In genomic region chr17:63499636-63500155, GRCm38 (mm10) we compare ENCODE assay signal across 8 mouse cellular contexts. TPM values are rescaled to one million over a fixed set of nuclear protein-coding genes. Genes with fewer than 3 reads are reported as not detected.
DNase-seq lines count a peak whose midpoint lies in the region; ATAC-seq and TF ChIP-seq lines count a peak whose summit lies in the region.

TSS of gene Fbxl17 (minus strand) at chr17:63500017.

- peaks cover 19% of the 10 kb centered on the region for H3K79me3 ChIP-seq in C2C12 (ENCODE audit: low read depth)

- peak; percentile 70 for ATAC-seq in embryonic facial prominence, embryonic 15.5 days (ENCODE audit: insufficient number of reproducible peaks, low FRiP score, low TSS enrichment, low read depth)
- peak; percentile 65 for ATAC-seq in heart, embryonic 12.5 days (ENCODE audit: insufficient number of reproducible peaks, low FRiP score)
- peak; percentile 77 for ATAC-seq in kidney, embryonic 16.5 days (ENCODE audit: low FRiP score, low TSS enrichment)
- peak; percentile 72 for ATAC-seq in liver, embryonic 12.5 days

- DNase-seq in adrenal gland, postnatal 4 days (ENCODE audit: low spot score in 2 of 2), result peak; percentile 27 to 39
- DNase-seq in naive thymus-derived CD4-positive, alpha-beta T cell, adult 2 months (ENCODE audit: low read depth), result peak; percentile 77
- DNase-seq in splenic B cell, adult 2 months (ENCODE audit: low read depth, low spot score), result peak; percentile 62

- peaks cover 31% of the 10 kb centered on the region for H3K4me1 ChIP-seq in embryonic facial prominence, embryonic 15.5 days
- H3K4me1 ChIP-seq in heart, embryonic 12.5 days (replicated peaks), result peaks cover 26% of the 10 kb centered on the region
- H3K4me1 ChIP-seq in kidney, embryonic 16.5 days (ENCODE audit: insufficient read depth, low read length), result peaks cover 26% of the 10 kb centered on the region
- H3K4me1 ChIP-seq in liver, embryonic 12.5 days, result peaks cover 44% of the 10 kb centered on the region

- no peak for TF ChIP-seq CTCF in C2C12 (IDR thresholded peaks at IDR 0.05; ENCODE audit: control insufficient read depth, insufficient read depth, insufficient read length)

- H3ac ChIP-seq in C2C12 (ENCODE audit: control insufficient read depth, insufficient read length, low read depth), result peak within 1 kb of the TSS; percentile 97

- peak within 1 kb of the TSS; percentile 59 for H3K4me3 ChIP-seq in C2C12 (ENCODE audit: insufficient read depth, poor library complexity, severe bottlenecking)
- peak within 1 kb of the TSS; percentile 69 for H3K4me3 ChIP-seq in embryonic facial prominence, embryonic 15.5 days (replicated peaks)
- peak within 1 kb of the TSS; percentile 90 for H3K4me3 ChIP-seq in heart, embryonic 12.5 days
- peak within 1 kb of the TSS; percentile 83 for H3K4me3 ChIP-seq in kidney, embryonic 16.5 days (ENCODE audit: low read length)
- peak within 1 kb of the TSS; percentile 93 for H3K4me3 ChIP-seq in liver, embryonic 12.5 days

- no peaks in the 10 kb centered on the region for H3K9me3 ChIP-seq in embryonic facial prominence, embryonic 15.5 days (replicated peaks)
- H3K9me3 ChIP-seq in heart, embryonic 12.5 days (replicated peaks), result no peaks in the 10 kb centered on the region
- H3K9me3 ChIP-seq in kidney, embryonic 16.5 days (ENCODE audit: low read length), result no peaks in the 10 kb centered on the region
- no peaks in the 10 kb centered on the region for H3K9me3 ChIP-seq in liver, embryonic 12.5 days (replicated peaks)

- no peaks in the 10 kb centered on the region for H3K27me3 ChIP-seq in C2C12 (ENCODE audit: control insufficient read depth, insufficient read depth, insufficient read length)
- H3K27me3 ChIP-seq in embryonic facial prominence, embryonic 15.5 days, result no peaks in the 10 kb centered on the region
- H3K27me3 ChIP-seq in heart, embryonic 12.5 days (replicated peaks), result no peaks in the 10 kb centered on the region
- H3K27me3 ChIP-seq in kidney, embryonic 16.5 days (ENCODE audit: insufficient read depth, low read length), result no peaks in the 10 kb centered on the region
- no peaks in the 10 kb centered on the region for H3K27me3 ChIP-seq in liver, embryonic 12.5 days (replicated peaks)
- H3K27me3 ChIP-seq in splenic B cell, adult 2 months (ENCODE audit: control insufficient read depth, insufficient read depth, low read length, poor library complexity, severe bottlenecking), result no peaks in the 10 kb centered on the region

- under 1% methylated on average over 75 of the region's 80 CpGs for WGBS in embryonic facial prominence, embryonic 15.5 days
- WGBS in heart, embryonic 12.5 days, result under 1% methylated on average over 65 of the region's 80 CpGs
- 0% methylated on average over 39 of the region's 80 CpGs for WGBS in kidney, embryonic 16.5 days
- WGBS in liver, embryonic 12.5 days (ENCODE audit: insufficient replicate concordance), result 2% methylated on average over 58 of the region's 80 CpGs

- peak within 1 kb of the TSS; percentile 93 for H3K9ac ChIP-seq in embryonic facial prominence, embryonic 15.5 days
- H3K9ac ChIP-seq in heart, embryonic 12.5 days, result peak within 1 kb of the TSS; percentile 96
- H3K9ac ChIP-seq in kidney, embryonic 16.5 days (replicated peaks; ENCODE audit: low read length), result peak within 1 kb of the TSS; percentile 94
- H3K9ac ChIP-seq in liver, embryonic 12.5 days, result peak within 1 kb of the TSS; percentile 96

- peaks cover 42% of the 10 kb centered on the region for H3K79me2 ChIP-seq in C2C12 (ENCODE audit: control insufficient read depth, insufficient read depth)

- no peaks in the 10 kb centered on the region for H3K36me3 ChIP-seq in C2C12 (ENCODE audit: control insufficient read depth, insufficient read depth)
- no peaks in the 10 kb centered on the region for H3K36me3 ChIP-seq in embryonic facial prominence, embryonic 15.5 days
- H3K36me3 ChIP-seq in heart, embryonic 12.5 days, result no peaks in the 10 kb centered on the region
- 0 out of 2 replicates have a peak, but pooled peaks cover 6% of the 10 kb centered on the region for H3K36me3 ChIP-seq in kidney, embryonic 16.5 days (ENCODE audit: insufficient read depth, low read length)
- no peaks in the 10 kb centered on the region for H3K36me3 ChIP-seq in liver, embryonic 12.5 days
- H3K36me3 ChIP-seq in splenic B cell, adult 2 months (ENCODE audit: control insufficient read depth, insufficient read depth, low read length, poor library complexity, severe bottlenecking), result no peaks in the 10 kb centered on the region

- H3K4me2 ChIP-seq in embryonic facial prominence, embryonic 15.5 days (replicated peaks), result peak within 1 kb of the TSS; percentile 65
- peak within 1 kb of the TSS; percentile 70 for H3K4me2 ChIP-seq in heart, embryonic 12.5 days
- H3K4me2 ChIP-seq in kidney, embryonic 16.5 days (replicated peaks; ENCODE audit: low read depth, low read length), result peak within 1 kb of the TSS; percentile 87
- H3K4me2 ChIP-seq in liver, embryonic 12.5 days, result peak within 1 kb of the TSS; percentile 98

- peak within 1 kb of the TSS; percentile 94 for H3K27ac ChIP-seq in embryonic facial prominence, embryonic 15.5 days (replicated peaks)
- peak within 1 kb of the TSS; percentile 98 for H3K27ac ChIP-seq in heart, embryonic 12.5 days (ENCODE audit: poor library complexity, severe bottlenecking)
- peak within 1 kb of the TSS; percentile 96 for H3K27ac ChIP-seq in kidney, embryonic 16.5 days (ENCODE audit: low read length)
- peak within 1 kb of the TSS; percentile 93 for H3K27ac ChIP-seq in liver, embryonic 12.5 days

TF ChIP-seq in C2C12, 6 proteins besides CTCF, POLR2A, EP300 and RAD21:
- TF ChIP-seq USF1 (IDR thresholded peaks at IDR 0.05; ENCODE audit: low read depth), result no peak
- no peak for TF ChIP-seq CEBPB (IDR thresholded peaks at IDR 0.05; ENCODE audit: low read depth)
- no peak for TF ChIP-seq FOSL1 (IDR thresholded peaks at IDR 0.05; ENCODE audit: insufficient read depth, low read length, poor library complexity, severe bottlenecking)
- TF ChIP-seq MYOG (IDR thresholded peaks at IDR 0.05; ENCODE audit: control insufficient read depth, extremely low read depth, insufficient read length), result no peak
- TF ChIP-seq MYOD1 (IDR thresholded peaks at IDR 0.05; ENCODE audit: control insufficient read depth, insufficient read length, low read depth), result no peak
- TF ChIP-seq MAX (IDR thresholded peaks at IDR 0.05), result no peak

RNA-seq across cellular contexts. Expression of gene Fbxl17, which starts in this region (rescaled TPM):
- polyA plus RNA-seq in C2C12 (2012; fragmentation: generic; extraction: Trizol), result 6.3 TPM
- 10 to 100 TPM; 40.3 to 44.5 TPM for total RNA-seq in adrenal gland, postnatal 4 days (2021)
- polyA plus RNA-seq in embryonic facial prominence, embryonic 15.5 days (2015; fragmentation: Nextera tagmentation; extraction: Ambion mirVana), result 7.5 and 8.0 TPM in 2 replicates
- polyA plus RNA-seq in heart, embryonic 12.5 days (2016; fragmentation: Nextera tagmentation; extraction: Ambion mirVana), result 7.1 and 7.6 TPM in 2 replicates
- 4.7 and 5.2 TPM in 2 replicates for polyA plus RNA-seq in kidney, embryonic 16.5 days (2015; fragmentation: Nextera tagmentation; extraction: Ambion mirVana)
- 3.0 and 3.1 TPM in 2 replicates for polyA plus RNA-seq in liver, embryonic 12.5 days (2016; fragmentation: Nextera tagmentation; extraction: Ambion mirVana)

Comparison
In these comparisons a context has a peak if more than half of its experiments do, and no peak if none do; other contexts are left out.
1. Peak in every context shown above with its lines: DNase-seq, ATAC-seq, H3K4me3 ChIP-seq and H3K27ac ChIP-seq.